Mouse (Mus musculus) C2C12 (cell line): Measurements from ENCODE around the gene Tnfrsf21. TPM values are rescaled to one million over a fixed set of nuclear protein-coding genes. Genes with fewer than 3 reads are reported as not detected.

Source experiments
- H3K27me3 ChIP-seq: one replicate; pipeline ENCODE4 v1.6.1; 2011; ENCODE audit not compliant: control insufficient read depth, insufficient read depth, insufficient read length
- H3K36me3 ChIP-seq: one replicate; pipeline ENCODE4 v1.6.1; 2011; ENCODE audit not compliant: control insufficient read depth, insufficient read depth
- H3K4me3 ChIP-seq: one replicate; pipeline ENCODE4 v1.5.1; 2011; ENCODE audit warnings: mild to moderate bottlenecking, control low read depth; ENCODE audit not compliant: poor library complexity, insufficient read depth, severe bottlenecking
- H3K79me2 ChIP-seq: one replicate; pipeline ENCODE4 v1.6.1; 2011; ENCODE audit not compliant: control insufficient read depth, insufficient read depth
- H3K79me3 ChIP-seq: one replicate; pipeline ENCODE4 v1.6.1; 2011; ENCODE audit warnings: low read depth, control low read depth
- H3ac ChIP-seq: one replicate; pipeline ENCODE3; 2011; ENCODE audit warnings: low read depth; ENCODE audit not compliant: control insufficient read depth, insufficient read length
- CEBPB ChIP-seq: IDR thresholded peaks from one replicate; pipeline ENCODE4 v1.6.1; 2011; ENCODE audit warnings: low read depth, mild to moderate bottlenecking, control low read depth, moderate library complexity
- CTCF ChIP-seq: IDR thresholded peaks from one replicate; pipeline ENCODE4 v1.5.1; 2011; ENCODE audit not compliant: control insufficient read depth, insufficient read depth, insufficient read length
- FOSL1 ChIP-seq: IDR thresholded peaks from one replicate; pipeline ENCODE4 v1.8.0; 2011; ENCODE audit warnings: mild to moderate bottlenecking, low read length; ENCODE audit not compliant: poor library complexity, insufficient read depth, severe bottlenecking
- MAX ChIP-seq: IDR thresholded peaks from one replicate; pipeline ENCODE4 v1.6.1; 2011; ENCODE audit warnings: mild to moderate bottlenecking, control low read depth
- MYOD1 ChIP-seq: IDR thresholded peaks from one replicate; pipeline ENCODE4 v1.6.1; 2011; ENCODE audit warnings: low read depth; ENCODE audit not compliant: control insufficient read depth, insufficient read length
- MYOG ChIP-seq: IDR thresholded peaks from one replicate; pipeline ENCODE4 v1.6.1; 2011; ENCODE audit not compliant: control insufficient read depth, insufficient read length; ENCODE audit errors: extremely low read depth
- USF1 ChIP-seq: IDR thresholded peaks from one replicate; pipeline ENCODE4 v1.6.1; 2011; ENCODE audit warnings: low read depth, mild to moderate bottlenecking, control low read depth, moderate library complexity
- polyA plus RNA-seq: library from polyadenylated mRNA; unstranded; fragments of >200 nt; fragmentation: generic; extraction: Trizol; gene quantifications from one replicate; pipeline ENCODE4 v1.2.1, GENCODE M21; 2012; ENCODE audit warnings: missing spikeins

Gene Tnfrsf21
- polyA plus RNA-seq, 1 experiment: 4.6 TPM

GRCm38 (mm10) chr17:43109501-43109900 is 93.1 kb downstream of the Tnfrsf21 start:
- no peaks in the 10 kb centered on the region for H3K79me3 ChIP-seq
- TF ChIP-seq CEBPB (no peak), FOSL1 (no peak), MAX (no peak), USF1 (no peak), CTCF (no peak), MYOG (no peak), MYOD1 (no peak)
- no peak overlapping the region for H3K4me3 ChIP-seq
- H3K27me3 ChIP-seq: no peaks in the 10 kb centered on the region
- H3K79me2 ChIP-seq: no peaks in the 10 kb centered on the region
- no peak overlapping the region for H3ac ChIP-seq
- H3K36me3 ChIP-seq: no peaks in the 10 kb centered on the region

DNA sequence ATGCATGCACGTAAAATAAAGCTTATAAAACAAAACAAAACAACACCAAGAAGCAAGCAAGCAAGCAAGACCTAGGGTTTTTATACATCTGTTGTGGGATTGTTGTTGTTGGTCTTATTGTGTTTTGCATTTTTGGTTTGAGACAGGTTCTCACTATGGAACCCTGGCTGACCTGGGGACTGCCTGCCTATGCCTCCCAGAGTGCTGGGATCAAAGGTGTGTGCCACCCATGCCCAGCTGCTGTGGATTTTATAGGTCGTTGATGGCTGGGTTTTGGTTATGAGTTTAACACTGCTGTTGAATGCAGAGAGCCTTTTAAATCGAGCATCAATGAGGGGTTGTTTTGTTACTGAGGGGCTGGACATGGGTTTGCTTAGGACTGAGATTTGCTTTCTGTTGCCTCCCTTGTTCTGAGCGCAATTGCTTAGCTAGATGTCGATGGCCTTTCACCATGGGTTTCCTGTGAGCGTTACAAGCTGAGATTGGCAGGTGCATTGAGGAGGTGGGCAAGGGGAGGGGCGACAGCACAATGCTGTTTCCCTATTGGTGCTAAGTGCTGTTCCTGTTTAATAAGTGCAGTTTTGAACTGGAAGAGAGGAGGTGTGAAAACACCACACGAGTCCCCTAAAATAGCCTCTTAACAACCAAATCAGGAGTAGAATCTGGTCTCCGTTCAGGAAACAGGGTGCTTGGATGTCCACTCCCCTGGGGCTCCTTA is 94.0 kb downstream of the Tnfrsf21 start:
- Histone ChIP-seq H3K79me3 (no peaks in the 10 kb centered on the region), H3ac (no peak overlapping the region), H3K36me3 (no peaks in the 10 kb centered on the region), H3K79me2 (no peaks in the 10 kb centered on the region), H3K27me3 (no peaks in the 10 kb centered on the region), H3K4me3 (no peak overlapping the region)
- no peak for TF ChIP-seq MYOD1
- TF ChIP-seq CEBPB: no peak
- TF ChIP-seq USF1: no peak
- no peak for TF ChIP-seq MAX
- TF ChIP-seq FOSL1: no peak
- no peak for TF ChIP-seq CTCF
- TF ChIP-seq MYOG: no peak

- Histone ChIP-seq H3K36me3 (no peaks in the 10 kb centered on the region), H3K27me3 (no peaks in the 10 kb centered on the region), H3ac (no peak overlapping the region), H3K4me3 (no peak overlapping the region), H3K79me2 (no peaks in the 10 kb centered on the region), H3K79me3 (no peaks in the 10 kb centered on the region)
- TF ChIP-seq USF1 (no peak), MAX (no peak), CTCF (no peak), CEBPB (no peak), MYOG (no peak), FOSL1 (no peak), MYOD1 (no peak)
Observed at GRCm38 (mm10) chr17:43113391-43113984, 97.1 kb downstream of the Tnfrsf21 start.

GRCm38 (mm10) chr17:43114086-43114581 is 97.8 kb downstream of the Tnfrsf21 start:
- TF ChIP-seq MAX (no peak), CTCF (no peak), MYOG (no peak), CEBPB (no peak), FOSL1 (no peak), USF1 (no peak), MYOD1 (no peak)
- Histone ChIP-seq H3K27me3 (no peaks in the 10 kb centered on the region), H3K36me3 (no peaks in the 10 kb centered on the region), H3ac (no peak overlapping the region), H3K79me2 (no peaks in the 10 kb centered on the region), H3K79me3 (no peaks in the 10 kb centered on the region), H3K4me3 (no peak overlapping the region)

DNA sequence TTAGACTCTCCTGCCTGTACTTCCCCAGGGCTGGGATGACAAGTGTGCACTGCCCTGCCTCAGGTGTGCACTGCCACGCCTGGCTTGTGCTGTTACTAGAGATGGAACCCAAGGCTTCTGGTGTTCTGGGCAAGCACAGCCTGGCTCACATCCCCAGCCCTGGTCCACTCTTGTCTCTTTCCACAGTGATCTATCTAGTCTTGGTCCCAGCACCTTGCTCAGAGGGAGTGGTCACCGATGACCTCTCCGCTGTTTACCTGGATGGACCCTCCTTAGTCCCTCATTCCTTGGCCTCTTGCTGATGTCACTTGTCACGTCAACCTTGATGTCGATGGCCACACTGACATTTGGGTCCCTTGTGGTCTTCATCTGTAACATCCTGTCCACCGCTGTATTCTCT is 98.6 kb downstream of the Tnfrsf21 start:
- Histone ChIP-seq H3K27me3 (no peaks in the 10 kb centered on the region), H3K79me3 (no peaks in the 10 kb centered on the region), H3K4me3 (no peak overlapping the region), H3ac (no peak overlapping the region), H3K36me3 (no peaks in the 10 kb centered on the region), H3K79me2 (no peaks in the 10 kb centered on the region)
- TF ChIP-seq USF1 (no peak), MYOD1 (no peak), MAX (no peak), CTCF (no peak), MYOG (no peak), CEBPB (no peak), FOSL1 (no peak)
